In the genomic region with DNA sequence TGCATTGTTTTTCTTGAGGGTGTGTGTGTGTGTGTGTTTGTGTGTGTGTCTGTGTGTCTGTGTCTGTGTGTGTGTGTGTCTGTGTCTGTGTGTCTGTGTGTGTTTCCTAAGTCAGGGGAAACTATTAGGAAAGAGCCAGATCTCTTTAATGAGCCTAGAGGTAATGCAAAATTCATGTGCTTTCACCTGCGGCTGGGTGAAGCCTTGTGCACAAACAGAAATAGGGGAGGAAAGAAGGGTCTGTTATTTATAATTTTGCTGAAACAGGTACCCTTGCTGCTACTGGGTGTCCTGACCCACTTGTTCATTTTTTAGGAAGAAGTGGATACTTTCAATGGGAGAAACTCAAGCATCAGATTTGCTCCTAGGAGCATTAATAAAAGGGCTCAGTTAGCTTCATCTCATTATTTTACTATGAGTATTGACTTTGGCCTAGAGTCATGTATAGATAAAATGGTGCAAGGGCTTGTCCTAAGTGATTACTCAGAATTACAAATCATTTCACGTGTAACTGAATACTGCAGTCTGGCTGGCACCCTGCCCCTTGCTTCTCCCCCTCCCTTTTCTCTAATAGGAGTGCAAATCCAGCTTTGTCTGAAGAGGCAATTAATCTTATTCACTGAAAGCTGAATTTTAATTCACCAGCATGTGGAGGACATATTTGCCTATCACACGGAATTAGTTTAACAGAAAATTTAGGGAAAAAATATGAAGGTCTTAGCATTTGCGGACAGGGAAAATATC, we compare ENCODE assay signal across 13 mouse cellular contexts.
DNase-seq lines count a peak whose midpoint lies in the region; ATAC-seq and TF ChIP-seq lines count a peak whose summit lies in the region.
"Had no signal": no experiment of that assay in that cellular context is flagged by ENCODE, and none has a peak within 500 bp of the region (broad histone marks: within the 10 kb centered on the region; RNA-seq: fewer than 3 reads in every experiment).

No protein-coding gene starts in this region.

- DNase-seq in forebrain, embryonic 11.5 days (ENCODE audit: low spot score) = no peak
- DNase-seq in forebrain, embryonic 10.5 days (ENCODE audit: extremely low spot score, low spot score) = no peak
- DNase-seq in hindbrain, postnatal 0 days (ENCODE audit: low spot score) = peak; percentile 54
- no peak for DNase-seq in gastrocnemius, postnatal 10 days
- no peak for DNase-seq in heart, postnatal 25 days (ENCODE audit: low spot score)
- DNase-seq in heart, postnatal 4 days = no peak
- DNase-seq: kidney, postnatal 25 days; lung, postnatal 4 days; thymus, postnatal 25 days had no signal

- H3K79me2 ChIP-seq in C2C12 (ENCODE audit: control insufficient read depth, insufficient read depth) = no peaks in the 10 kb centered on the region

- H3K9me3 ChIP-seq in forebrain, embryonic 11.5 days (ENCODE audit: control insufficient read depth, low read length) = no peaks in the 10 kb centered on the region
- no peaks in the 10 kb centered on the region for H3K9me3 ChIP-seq in forebrain, embryonic 10.5 days
- no peaks in the 10 kb centered on the region for H3K9me3 ChIP-seq in forebrain, embryonic 12.5 days
- H3K9me3 ChIP-seq in hindbrain, postnatal 0 days (ENCODE audit: low read length) = no peaks in the 10 kb centered on the region
- H3K9me3 ChIP-seq: heart, embryonic 10.5 days had no signal

- peak; percentile 69; the same call in 1 of the 2 replicates for ATAC-seq in forebrain, embryonic 11.5 days (replicated peaks; ENCODE audit: low FRiP score)
- peak; percentile 81 for ATAC-seq in forebrain, embryonic 12.5 days (ENCODE audit: low FRiP score)
- no peak for ATAC-seq in hindbrain, postnatal 0 days

- 52% methylated on average over 4 of the region's 4 CpGs for WGBS in forebrain, embryonic 11.5 days
- WGBS in forebrain, embryonic 10.5 days = 74% methylated on average over 4 of the region's 4 CpGs
- 42% methylated on average over 4 of the region's 4 CpGs for WGBS in forebrain, embryonic 12.5 days
- 40% methylated on average over 4 of the region's 4 CpGs for WGBS in hindbrain, postnatal 0 days

- no peak overlapping the region for H3K9ac ChIP-seq in forebrain, embryonic 11.5 days (ENCODE audit: low read length)
- H3K9ac ChIP-seq in forebrain, embryonic 12.5 days = no peak overlapping the region
- no peak overlapping the region for H3K9ac ChIP-seq in hindbrain, postnatal 0 days (replicated peaks; ENCODE audit: low read length)

- no peak for TF ChIP-seq CTCF in C2C12 (IDR thresholded peaks at IDR 0.05; ENCODE audit: control insufficient read depth, insufficient read depth, insufficient read length)
- TF ChIP-seq CTCF in hindbrain, postnatal 0 days (IDR thresholded peaks at IDR 0.05; ENCODE audit: low read depth) = no peak

- H3K79me3 ChIP-seq in C2C12 (ENCODE audit: low read depth) = no peaks in the 10 kb centered on the region

- intact Hi-C loops in heart, postnatal 25 days (cut with DNase I) = no loop called here

- H3K36me3 ChIP-seq in forebrain, embryonic 11.5 days (ENCODE audit: control insufficient read depth, insufficient read depth, low read length) = no peaks in the 10 kb centered on the region
- H3K36me3 ChIP-seq in forebrain, embryonic 10.5 days (replicated peaks) = no peaks in the 10 kb centered on the region
- no peaks in the 10 kb centered on the region for H3K36me3 ChIP-seq in C2C12 (ENCODE audit: control insufficient read depth, insufficient read depth)
- no peaks in the 10 kb centered on the region for H3K36me3 ChIP-seq in forebrain, embryonic 12.5 days (replicated peaks)
- H3K36me3 ChIP-seq in hindbrain, postnatal 0 days (ENCODE audit: insufficient read depth, low read length) = no peaks in the 10 kb centered on the region
- H3K36me3 ChIP-seq: heart, embryonic 10.5 days had no signal

- H3K4me2 ChIP-seq in forebrain, embryonic 11.5 days (ENCODE audit: low read depth, low read length, severe bottlenecking) = no peak overlapping the region
- no peak overlapping the region for H3K4me2 ChIP-seq in forebrain, embryonic 12.5 days
- H3K4me2 ChIP-seq in hindbrain, postnatal 0 days (ENCODE audit: low read depth, low read length) = no peak overlapping the region

- no peaks in the 10 kb centered on the region for H3K27me3 ChIP-seq in forebrain, embryonic 11.5 days (ENCODE audit: control insufficient read depth, insufficient read depth, low read length)
- no peaks in the 10 kb centered on the region for H3K27me3 ChIP-seq in forebrain, embryonic 10.5 days (ENCODE audit: poor library complexity, severe bottlenecking)
- H3K27me3 ChIP-seq in C2C12 (ENCODE audit: control insufficient read depth, insufficient read depth, insufficient read length) = no peaks in the 10 kb centered on the region
- no peaks in the 10 kb centered on the region for H3K27me3 ChIP-seq in forebrain, embryonic 12.5 days
- H3K27me3 ChIP-seq in hindbrain, postnatal 0 days (ENCODE audit: insufficient read depth, low read length) = no peaks in the 10 kb centered on the region
- H3K27me3 ChIP-seq: CH12.LX had no signal

- no peak overlapping the region for H3K4me3 ChIP-seq in forebrain, embryonic 11.5 days (ENCODE audit: low read depth, low read length)
- no peak overlapping the region for H3K4me3 ChIP-seq in forebrain, embryonic 10.5 days
- no peak overlapping the region for H3K4me3 ChIP-seq in C2C12 (ENCODE audit: insufficient read depth, poor library complexity, severe bottlenecking)
- no peak overlapping the region for H3K4me3 ChIP-seq in forebrain, embryonic 12.5 days (replicated peaks)
- no peak overlapping the region for H3K4me3 ChIP-seq in hindbrain, postnatal 0 days (ENCODE audit: low read length)
- H3K4me3 ChIP-seq: heart, embryonic 10.5 days had no signal

- no peaks in the 10 kb centered on the region for H3K4me1 ChIP-seq in forebrain, embryonic 11.5 days (replicated peaks; ENCODE audit: control insufficient read depth, insufficient read depth, low read length)
- peaks cover 7% of the 10 kb centered on the region for H3K4me1 ChIP-seq in forebrain, embryonic 10.5 days
- H3K4me1 ChIP-seq in forebrain, embryonic 12.5 days = peaks cover 10% of the 10 kb centered on the region
- no peaks in the 10 kb centered on the region for H3K4me1 ChIP-seq in hindbrain, postnatal 0 days (ENCODE audit: insufficient read depth, low read length)
- H3K4me1 ChIP-seq: heart, embryonic 10.5 days had no signal

- no peak overlapping the region for H3ac ChIP-seq in C2C12 (ENCODE audit: control insufficient read depth, insufficient read length, low read depth)

- no peak overlapping the region for H3K27ac ChIP-seq in forebrain, embryonic 11.5 days (ENCODE audit: low read depth, low read length)
- no peak overlapping the region for H3K27ac ChIP-seq in forebrain, embryonic 10.5 days
- H3K27ac ChIP-seq in forebrain, embryonic 12.5 days = no peak overlapping the region
- no peak overlapping the region for H3K27ac ChIP-seq in hindbrain, postnatal 0 days
- H3K27ac ChIP-seq: heart, embryonic 10.5 days had no signal

TF ChIP-seq in C2C12, 6 proteins besides CTCF, POLR2A, EP300 and RAD21:
- TF ChIP-seq MYOD1 (IDR thresholded peaks at IDR 0.05; ENCODE audit: control insufficient read depth, insufficient read length, low read depth) = no peak
- no peak for TF ChIP-seq FOSL1 (IDR thresholded peaks at IDR 0.05; ENCODE audit: insufficient read depth, low read length, poor library complexity, severe bottlenecking)
- no peak for TF ChIP-seq USF1 (IDR thresholded peaks at IDR 0.05; ENCODE audit: low read depth)
- TF ChIP-seq MYOG (IDR thresholded peaks at IDR 0.05; ENCODE audit: control insufficient read depth, extremely low read depth, insufficient read length) = no peak
- peak; percentile 20 for TF ChIP-seq CEBPB (IDR thresholded peaks at IDR 0.05; ENCODE audit: low read depth)
